Mouse (Mus musculus): ENCODE measurements around the gene Dync1i1.

- TF ChIP-seq CTCF (IDR thresholded peaks at IDR 0.05; ENCODE audit: low read depth) (no peak), EP300 (IDR thresholded peaks at IDR 0.05; ENCODE audit: low read depth) (no peak)
Measured at GRCm38 (mm10) chr6:6016931-6017330, 291.5 kb downstream of the Dync1i1 start.
